Mouse (Mus musculus): ENCODE measurements around the gene Rrm1. TPM values are rescaled to one million over a fixed set of nuclear protein-coding genes. Genes with fewer than 3 reads are reported as not detected.
"Not testable (repeated sequence)": the region's sequence is repeated elsewhere in the genome, so short reads cannot be mapped to it uniquely, and the experiment has no call there.

The Rrm1 gene
- polyA plus RNA-seq, 1 experiment from 2014 or later, result 169 TPM

GRCm38 (mm10) chr7:102472675-102473074 is 31.2 kb downstream of the Rrm1 start:
- 42% methylated on average over 5 of the region's 5 CpGs for WGBS
- Histone ChIP-seq H3K4me1 (ENCODE audit: insufficient read depth, low read length) (no peaks in the 10 kb centered on the region), H3K36me3 (ENCODE audit: insufficient read depth, low read length) (peaks cover 13% of the 10 kb centered on the region), H3K4me3 (ENCODE audit: low read length) (no peak overlapping the region), H3K4me2 (replicated peaks; ENCODE audit: low read depth, low read length) (no peak overlapping the region), H3K27ac (ENCODE audit: low read length) (no peak overlapping the region), H3K9me3 (ENCODE audit: low read length) (no peaks in the 10 kb centered on the region), H3K9ac (replicated peaks; ENCODE audit: low read length) (no peak overlapping the region), H3K27me3 (ENCODE audit: insufficient read depth, low read length) (no peaks in the 10 kb centered on the region)
- ATAC-seq (ENCODE audit: low FRiP score, low TSS enrichment), result no peak

GRCm38 (mm10) chr7:102476601-102477000 is 35.1 kb downstream of the Rrm1 start:
- 93% methylated on average over 5 of the region's 5 CpGs for WGBS
- no peak for ATAC-seq (ENCODE audit: low FRiP score, low TSS enrichment)

GRCm38 (mm10) chr7:102477377-102477776 is 35.9 kb downstream of the Rrm1 start:
- WGBS, result 81% methylated on average over 11 of the region's 11 CpGs
- peaks cover 8% of the 10 kb centered on the region for H3K4me1 ChIP-seq (ENCODE audit: insufficient read depth, low read length)
- ATAC-seq (ENCODE audit: low FRiP score, low TSS enrichment), result no peak

More at GRCm38 (mm10) chr7:102476601-102477000, 35.1 kb downstream of the Rrm1 start:
- Histone ChIP-seq H3K27me3 (ENCODE audit: insufficient read depth, low read length) (no peaks in the 10 kb centered on the region), H3K27ac (ENCODE audit: low read length) (no peak overlapping the region), H3K9ac (replicated peaks; ENCODE audit: low read length) (no peak overlapping the region), H3K4me3 (ENCODE audit: low read length) (no peak overlapping the region), H3K9me3 (ENCODE audit: low read length) (no peaks in the 10 kb centered on the region), H3K36me3 (ENCODE audit: insufficient read depth, low read length) (no peaks in the 10 kb centered on the region), H3K4me1 (ENCODE audit: insufficient read depth, low read length) (peaks cover 8% of the 10 kb centered on the region), H3K4me2 (replicated peaks; ENCODE audit: low read depth, low read length) (no peak overlapping the region)

GRCm38 (mm10) chr7:102478425-102478824 is 36.9 kb downstream of the Rrm1 start:
- Histone ChIP-seq H3K4me2 (replicated peaks; ENCODE audit: low read depth, low read length) (no peak overlapping the region), H3K4me3 (ENCODE audit: low read length) (no peak overlapping the region), H3K4me1 (ENCODE audit: insufficient read depth, low read length) (peaks cover 8% of the 10 kb centered on the region), H3K27ac (ENCODE audit: low read length) (no peak overlapping the region), H3K27me3 (ENCODE audit: insufficient read depth, low read length) (no peaks in the 10 kb centered on the region), H3K36me3 (ENCODE audit: insufficient read depth, low read length) (no peaks in the 10 kb centered on the region), H3K9me3 (ENCODE audit: low read length) (no peaks in the 10 kb centered on the region), H3K9ac (replicated peaks; ENCODE audit: low read length) (no peak overlapping the region)
- no peak for ATAC-seq (ENCODE audit: low FRiP score, low TSS enrichment)
- 84% methylated on average over 4 of the region's 4 CpGs for WGBS

More at GRCm38 (mm10) chr7:102477377-102477776, 35.9 kb downstream of the Rrm1 start:
- no peak overlapping the region for H3K4me2 ChIP-seq (replicated peaks; ENCODE audit: low read depth, low read length)
- H3K4me3 ChIP-seq (ENCODE audit: low read length), result no peak overlapping the region
- H3K27me3 ChIP-seq (ENCODE audit: insufficient read depth, low read length), result no peaks in the 10 kb centered on the region
- H3K27ac ChIP-seq (ENCODE audit: low read length), result no peak overlapping the region
- H3K36me3 ChIP-seq (ENCODE audit: insufficient read depth, low read length), result no peaks in the 10 kb centered on the region
- H3K9ac ChIP-seq (replicated peaks; ENCODE audit: low read length), result no peak overlapping the region
- no peaks in the 10 kb centered on the region for H3K9me3 ChIP-seq (ENCODE audit: low read length)

- no peaks in the 10 kb centered on the region for H3K27me3 ChIP-seq (ENCODE audit: insufficient read depth, low read length)
- H3K9ac ChIP-seq (replicated peaks; ENCODE audit: low read length), result no peak overlapping the region
- H3K4me3 ChIP-seq (ENCODE audit: low read length), result no peak overlapping the region
- H3K9me3 ChIP-seq (ENCODE audit: low read length), result no peaks in the 10 kb centered on the region
- H3K4me1 ChIP-seq (ENCODE audit: insufficient read depth, low read length), result peaks cover 8% of the 10 kb centered on the region
- H3K4me2 ChIP-seq (replicated peaks; ENCODE audit: low read depth, low read length), result no peak overlapping the region
- ATAC-seq (ENCODE audit: low FRiP score, low TSS enrichment), result no peak
- no peaks in the 10 kb centered on the region for H3K36me3 ChIP-seq (ENCODE audit: insufficient read depth, low read length)
- WGBS, result 52% methylated on average over 3 of the region's 3 CpGs
- no peak overlapping the region for H3K27ac ChIP-seq (ENCODE audit: low read length)
These were observed 37.4 kb downstream of the Rrm1 start for GRCm38 (mm10) chr7:102478926-102479325.

- peak; percentile 56; the same call in 1 of the 2 replicates for ATAC-seq (ENCODE audit: low FRiP score, low TSS enrichment)
- H3K4me2 ChIP-seq (replicated peaks; ENCODE audit: low read depth, low read length), result no peak overlapping the region
- no peak overlapping the region for H3K27ac ChIP-seq (ENCODE audit: low read length)
- H3K4me3 ChIP-seq (ENCODE audit: low read length), result no peak overlapping the region
- no peak overlapping the region for H3K9ac ChIP-seq (replicated peaks; ENCODE audit: low read length)
- 45% methylated on average over 5 of the region's 5 CpGs for WGBS
- H3K36me3 ChIP-seq (ENCODE audit: insufficient read depth, low read length), result no peaks in the 10 kb centered on the region
- no peaks in the 10 kb centered on the region for H3K27me3 ChIP-seq (ENCODE audit: insufficient read depth, low read length)
- no peaks in the 10 kb centered on the region for H3K9me3 ChIP-seq (ENCODE audit: low read length)
- H3K4me1 ChIP-seq (ENCODE audit: insufficient read depth, low read length), result peaks cover 8% of the 10 kb centered on the region
These were observed 38.0 kb downstream of the Rrm1 start for GRCm38 (mm10) chr7:102479368-102480078.

- no peak for ATAC-seq (ENCODE audit: low FRiP score, low TSS enrichment)
- H3K27ac ChIP-seq (ENCODE audit: low read length), result no peak overlapping the region
- H3K9ac ChIP-seq (replicated peaks; ENCODE audit: low read length), result no peak overlapping the region
- peaks cover 8% of the 10 kb centered on the region for H3K4me1 ChIP-seq (ENCODE audit: insufficient read depth, low read length)
- whole genome bisulfite sequencing, result 71% methylated on average over 4 of the region's 4 CpGs
- H3K4me2 ChIP-seq (replicated peaks; ENCODE audit: low read depth, low read length), result no peak overlapping the region
- no peaks in the 10 kb centered on the region for H3K27me3 ChIP-seq (ENCODE audit: insufficient read depth, low read length)
- H3K4me3 ChIP-seq (ENCODE audit: low read length), result no peak overlapping the region
- H3K36me3 ChIP-seq (ENCODE audit: insufficient read depth, low read length), result no peaks in the 10 kb centered on the region
- H3K9me3 ChIP-seq (ENCODE audit: low read length), result no peaks in the 10 kb centered on the region
These were observed 39.3 kb downstream of the Rrm1 start for GRCm38 (mm10) chr7:102480821-102481220.

GRCm38 (mm10) chr7:102481579-102481978 is 40.1 kb downstream of the Rrm1 start, which contains the start of gene Olfr543:
Olfr543 (minus strand) TSS chr7:102481679.
- no peak within 1 kb of the TSS for H3K9ac ChIP-seq (replicated peaks; ENCODE audit: low read length)
- H3K27me3 ChIP-seq (ENCODE audit: insufficient read depth, low read length), result no peaks in the 10 kb centered on the region
- H3K36me3 ChIP-seq (ENCODE audit: insufficient read depth, low read length), result no peaks in the 10 kb centered on the region
- WGBS, result 89% methylated on average over 4 of the region's 4 CpGs
- H3K4me3 ChIP-seq (ENCODE audit: low read length), result no peak within 1 kb of the TSS
- peaks cover 8% of the 10 kb centered on the region for H3K4me1 ChIP-seq (ENCODE audit: insufficient read depth, low read length)
- H3K4me2 ChIP-seq (replicated peaks; ENCODE audit: low read depth, low read length), result no peak within 1 kb of the TSS
- no peaks in the 10 kb centered on the region for H3K9me3 ChIP-seq (ENCODE audit: low read length)
- ATAC-seq (ENCODE audit: low FRiP score, low TSS enrichment), result no peak
- H3K27ac ChIP-seq (ENCODE audit: low read length), result no peak within 1 kb of the TSS

GRCm38 (mm10) chr7:102483665-102484064 is 42.2 kb downstream of the Rrm1 start:
- no peak overlapping the region for H3K4me2 ChIP-seq (replicated peaks; ENCODE audit: low read depth, low read length)
- no peak overlapping the region for H3K27ac ChIP-seq (ENCODE audit: low read length)
- peaks cover 8% of the 10 kb centered on the region for H3K4me1 ChIP-seq (ENCODE audit: insufficient read depth, low read length)
- H3K4me3 ChIP-seq (ENCODE audit: low read length), result no peak overlapping the region
- no peaks in the 10 kb centered on the region for H3K9me3 ChIP-seq (ENCODE audit: low read length)
- H3K27me3 ChIP-seq (ENCODE audit: insufficient read depth, low read length), result no peaks in the 10 kb centered on the region
- no peak for ATAC-seq (ENCODE audit: low FRiP score, low TSS enrichment)
- no peak overlapping the region for H3K9ac ChIP-seq (replicated peaks; ENCODE audit: low read length)
- H3K36me3 ChIP-seq (ENCODE audit: insufficient read depth, low read length), result no peaks in the 10 kb centered on the region
- 89% methylated on average over 2 of the region's 2 CpGs for WGBS

- ATAC-seq (ENCODE audit: low FRiP score, low TSS enrichment); H3K4me2 ChIP-seq (replicated peaks; ENCODE audit: low read depth, low read length); H3K9ac ChIP-seq (replicated peaks; ENCODE audit: low read length); H3K4me1 ChIP-seq (ENCODE audit: insufficient read depth, low read length); H3K9me3 ChIP-seq (ENCODE audit: low read length); H3K36me3 ChIP-seq (ENCODE audit: insufficient read depth, low read length); H3K27ac ChIP-seq (ENCODE audit: low read length); H3K4me3 ChIP-seq (ENCODE audit: low read length); H3K27me3 ChIP-seq (ENCODE audit: insufficient read depth, low read length): not testable (repeated sequence)
- WGBS, result 75% methylated on average over 7 of the region's 8 CpGs
These were observed 43.3 kb downstream of the Rrm1 start for GRCm38 (mm10) chr7:102484766-102485165.

Measured in kidney, embryonic 16.5 days (tissue).